Mouse (Mus musculus) megakaryocyte-erythroid progenitor cell, adult 5 weeks (primary cell): ENCODE measurements around the gene Olfr813. TPM values are rescaled to one million over a fixed set of nuclear protein-coding genes. Genes with fewer than 3 reads are reported as not detected.

Source experiments
- polyA plus RNA-seq: library from polyadenylated mRNA; stranded (reverse); fragments of >175 nt; gene quantifications from 2 replicates; pipeline ENCODE4 v1.2.3, GENCODE M21; 2012

Gene Olfr813
- polyA plus RNA-seq, result not detected in 2 replicates

GRCm38 (mm10) chr10:129855067-129855466, at the start of gene Olfr813:
Gene Olfr813 (plus strand): TSS chr10:129855367.

GRCm38 (mm10) chr10:129845994-129846393, 9.2 kb upstream of the Olfr813 start, which contains the start of gene Olfr812:
Gene Olfr812 (minus strand): TSS chr10:129846094.

GRCm38 (mm10) chr10:129879751-129880150, 24.6 kb downstream of the Olfr813 start, which contains the start of gene Olfr814:
Gene Olfr814 (minus strand): TSS chr10:129879851.

GRCm38 (mm10) chr10:129905767-129906166, 50.6 kb downstream of the Olfr813 start, which contains the start of gene Olfr815:
Gene Olfr815 (minus strand): TSS chr10:129905867.

Other genes with a start within 250 kb of the Olfr813 start
- not detected in 2 replicates for gene Olfr796, start 242.8 kb upstream of the Olfr813 start, polyA plus RNA-seq
- not detected in 2 replicates for gene Olfr798, start 227.4 kb upstream of the Olfr813 start, polyA plus RNA-seq
- not detected in 2 replicates for gene Olfr799, start 217.9 kb upstream of the Olfr813 start, polyA plus RNA-seq
- gene Olfr800, start 197.7 kb upstream of the Olfr813 start, polyA plus RNA-seq, result not detected in 2 replicates
- gene Olfr801, start 181.5 kb upstream of the Olfr813 start, polyA plus RNA-seq, result not detected in 2 replicates
- gene Olfr802, start 167.2 kb upstream of the Olfr813 start, polyA plus RNA-seq, result not detected in 2 replicates
- not detected in 2 replicates for gene Olfr803, start 161.1 kb upstream of the Olfr813 start, polyA plus RNA-seq
- gene Olfr804, start 152.2 kb upstream of the Olfr813 start, polyA plus RNA-seq, result not detected in 2 replicates
- not detected in 2 replicates for gene Olfr805, start 126.0 kb upstream of the Olfr813 start, polyA plus RNA-seq
- gene Olfr806, start 113.4 kb upstream of the Olfr813 start, polyA plus RNA-seq, result not detected in 2 replicates
- gene Olfr807, start 97.6 kb upstream of the Olfr813 start, polyA plus RNA-seq, result not detected in 2 replicates
- 0.02 TPM in 1 of 2 replicates, not detected in the other for gene Olfr808, start 89.9 kb upstream of the Olfr813 start, polyA plus RNA-seq
- gene Olfr809, start 80.7 kb upstream of the Olfr813 start, polyA plus RNA-seq, result not detected in 2 replicates
- not detected in 2 replicates for gene Olfr810, start 60.5 kb upstream of the Olfr813 start, polyA plus RNA-seq
- gene Olfr811, start 51.0 kb upstream of the Olfr813 start, polyA plus RNA-seq, result not detected in 2 replicates
- gene Olfr812, start 9.3 kb upstream of the Olfr813 start, polyA plus RNA-seq, result not detected in 2 replicates
- gene Olfr814, start 24.5 kb downstream of the Olfr813 start, polyA plus RNA-seq, result not detected in 2 replicates
- gene Olfr815, start 50.5 kb downstream of the Olfr813 start, polyA plus RNA-seq, result not detected in 2 replicates
- gene Olfr816, start 60.2 kb downstream of the Olfr813 start, polyA plus RNA-seq, result not detected in 2 replicates
- gene Olfr818, start 93.7 kb downstream of the Olfr813 start, polyA plus RNA-seq, result not detected in 2 replicates
- not detected in 2 replicates for gene Olfr819, start 111.9 kb downstream of the Olfr813 start, polyA plus RNA-seq
- not detected in 2 replicates for gene Olfr247, start 120.8 kb downstream of the Olfr813 start, polyA plus RNA-seq
- gene Gm10310, start 129.7 kb downstream of the Olfr813 start, polyA plus RNA-seq, result not detected in 2 replicates
- gene Olfr820, start 157.3 kb downstream of the Olfr813 start, polyA plus RNA-seq, result not detected in 2 replicates
- gene Olfr821, start 175.0 kb downstream of the Olfr813 start, polyA plus RNA-seq, result not detected in 2 replicates
- gene Olfr822, start 215.8 kb downstream of the Olfr813 start, polyA plus RNA-seq, result not detected in 2 replicates